Mouse (Mus musculus) megakaryocyte, embryonic 14.5 days (primary cell): ENCODE data around the gene Grm8. TPM values are rescaled to one million over a fixed set of nuclear protein-coding genes. Genes with fewer than 3 reads are reported as not detected.

ENCODE experiments used
- H3K27me3 ChIP-seq: replicated peaks from 2 replicates; pipeline ENCODE3; 2012; ENCODE audit warnings: inconsistent platforms
- H3K36me3 ChIP-seq: replicated peaks from 2 replicates; pipeline ENCODE3; 2012; ENCODE audit warnings: low read length, inconsistent platforms, mixed read lengths
- H3K4me1 ChIP-seq: 2 replicates; pipeline ENCODE4 v1.6.1; 2012; ENCODE audit warnings: inconsistent platforms
- H3K4me3 ChIP-seq: replicated peaks from 2 replicates; pipeline ENCODE3; 2012; ENCODE audit warnings: moderate library complexity, mild to moderate bottlenecking, inconsistent platforms
- H3K9me3 ChIP-seq: 2 replicates; pipeline ENCODE4 v1.6.1; 2012; ENCODE audit warnings: inconsistent platforms
- FLI1 ChIP-seq: IDR thresholded peaks from 2 replicates; pipeline ENCODE4 v1.6.1; 2012; ENCODE audit warnings: low read length, inconsistent platforms, mixed read lengths
- GATA1 ChIP-seq: IDR thresholded peaks from 3 replicates; pipeline ENCODE4 v1.6.1; 2012; ENCODE audit warnings: mixed read lengths, low read length, inconsistent platforms, borderline replicate concordance
- polyA plus RNA-seq: library from polyadenylated mRNA; stranded (reverse); fragments of >175 nt; gene quantifications from 2 replicates; pipeline ENCODE4 v1.2.3, GENCODE M21; 2012; ENCODE audit warnings: low replicate concordance; ENCODE audit not compliant: insufficient read depth

Gene Grm8
- polyA plus RNA-seq, 1 experiment = 0.02 TPM

DNA sequence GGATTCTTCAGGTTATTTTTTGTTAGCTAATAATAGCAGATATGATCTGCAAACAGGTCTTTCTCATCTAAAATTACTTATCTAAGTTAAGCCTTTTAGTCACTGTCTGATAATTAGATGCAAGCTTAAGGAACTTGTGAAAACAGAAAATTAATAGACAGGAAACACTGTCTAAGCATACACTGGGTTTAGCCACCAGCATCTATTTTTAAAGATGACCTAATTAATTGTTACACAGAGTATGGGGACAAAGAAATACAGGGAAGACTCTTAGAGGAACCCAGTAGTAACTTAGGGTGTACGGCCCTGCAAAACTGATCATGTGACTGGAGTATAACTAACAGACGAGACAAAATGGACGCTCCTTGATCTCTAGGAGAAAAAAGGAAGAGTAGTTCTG, 92.6 kb downstream of the Grm8 start:
- Histone ChIP-seq H3K4me3 (no peak overlapping the region), H3K9me3 (peaks cover 3% of the 10 kb centered on the region), H3K36me3 (no peaks in the 10 kb centered on the region), H3K27me3 (no peaks in the 10 kb centered on the region), H3K4me1 (no peaks in the 10 kb centered on the region)
- TF ChIP-seq GATA1 (no peak), FLI1 (no peak)

DNA sequence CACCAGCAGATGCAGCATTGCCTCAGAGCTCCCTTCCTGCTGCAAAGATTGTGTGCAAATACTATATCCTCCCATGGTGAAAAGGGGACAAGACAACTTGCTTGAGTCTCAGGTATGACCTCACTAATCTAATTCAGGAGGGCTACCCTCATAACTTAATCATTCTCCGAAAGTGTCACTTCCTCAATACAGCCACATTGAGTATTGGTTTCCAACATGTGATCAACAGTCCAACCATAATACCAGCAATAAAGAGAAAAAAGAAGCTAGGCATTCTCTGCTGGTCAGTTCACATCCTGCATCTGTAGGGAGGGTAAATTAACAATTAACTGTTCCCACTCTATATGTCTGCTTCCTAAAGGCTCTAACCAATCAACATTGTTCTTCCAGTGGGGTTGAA, 94.2 kb downstream of the Grm8 start:
- Histone ChIP-seq H3K27me3 (no peaks in the 10 kb centered on the region), H3K9me3 (peaks cover 3% of the 10 kb centered on the region), H3K4me3 (no peak overlapping the region), H3K4me1 (no peaks in the 10 kb centered on the region), H3K36me3 (no peaks in the 10 kb centered on the region)
- TF ChIP-seq FLI1 = no peak
- no peak for TF ChIP-seq GATA1

DNA sequence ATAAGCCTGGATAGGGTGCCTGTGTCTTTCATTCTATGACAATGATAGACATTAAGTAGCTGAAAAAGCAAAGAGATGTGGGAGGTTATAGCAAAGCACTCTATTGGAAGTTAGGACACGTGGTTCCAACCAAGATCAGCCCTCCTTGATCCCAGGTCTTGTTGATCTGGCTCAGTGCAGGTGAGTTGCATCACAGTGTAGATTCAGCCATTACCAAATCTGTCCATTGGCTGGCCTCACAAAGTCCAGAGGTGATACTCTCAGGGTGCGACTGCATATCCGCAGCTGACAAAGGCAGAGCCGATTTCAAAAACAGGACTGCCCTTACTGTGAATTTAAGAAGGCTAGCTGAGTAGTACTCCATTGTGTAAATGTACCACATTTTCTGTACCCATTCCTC, 103.0 kb downstream of the Grm8 start:
- Histone ChIP-seq H3K36me3 (no peaks in the 10 kb centered on the region), H3K9me3 (no peaks in the 10 kb centered on the region), H3K4me3 (no peak overlapping the region), H3K4me1 (no peaks in the 10 kb centered on the region), H3K27me3 (no peaks in the 10 kb centered on the region)
- no peak for TF ChIP-seq FLI1
- no peak for TF ChIP-seq GATA1

DNA sequence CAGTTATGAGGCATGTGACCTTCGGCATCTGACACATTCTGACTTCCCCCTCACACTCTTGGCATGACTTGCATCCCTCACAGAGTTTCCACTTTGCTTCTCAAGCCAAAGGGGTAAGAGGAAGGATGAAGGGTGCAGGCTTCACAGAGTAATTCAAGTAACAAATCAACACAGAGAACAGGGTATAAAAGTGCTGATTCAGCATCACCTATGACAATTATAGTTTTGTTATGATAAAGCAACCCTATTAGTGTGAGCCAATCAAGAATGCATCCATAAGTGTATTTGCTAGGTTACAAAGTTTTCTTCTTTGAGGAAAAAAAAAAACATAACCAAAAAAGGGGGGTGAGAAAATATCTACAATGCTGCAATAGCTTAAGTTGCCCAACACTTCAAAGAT, 117.3 kb downstream of the Grm8 start:
- no peak for TF ChIP-seq GATA1
- no peak for TF ChIP-seq FLI1
- H3K27me3 ChIP-seq = no peaks in the 10 kb centered on the region
- no peaks in the 10 kb centered on the region for H3K36me3 ChIP-seq

DNA sequence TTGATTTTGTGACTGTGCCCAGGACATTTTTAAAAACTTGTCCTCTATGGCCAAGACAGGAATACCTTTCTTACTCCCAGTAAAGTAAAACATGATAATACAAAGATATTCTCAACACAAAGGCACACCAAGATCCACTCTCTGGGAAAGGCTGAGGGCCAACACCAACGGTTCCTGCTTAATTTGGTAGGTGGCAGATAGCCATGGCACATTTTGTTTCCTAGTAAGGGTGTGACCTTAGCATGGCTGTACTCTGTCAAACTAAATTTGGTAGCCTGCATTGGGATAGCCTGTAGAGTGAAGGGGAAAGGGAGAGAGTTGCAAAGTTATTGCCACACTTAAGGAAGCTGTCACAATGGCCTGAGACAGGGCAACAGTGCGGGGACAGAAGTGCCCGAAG, 128.0 kb downstream of the Grm8 start:
- no peaks in the 10 kb centered on the region for H3K4me1 ChIP-seq
- TF ChIP-seq FLI1 (no peak), GATA1 (no peak)
- no peaks in the 10 kb centered on the region for H3K27me3 ChIP-seq
- H3K36me3 ChIP-seq = no peaks in the 10 kb centered on the region
- H3K4me3 ChIP-seq = no peak overlapping the region
- no peaks in the 10 kb centered on the region for H3K9me3 ChIP-seq

More for the DNA sequence above, 117.3 kb downstream of the Grm8 start:
- H3K4me3 ChIP-seq = no peak overlapping the region
- H3K9me3 ChIP-seq = no peaks in the 10 kb centered on the region
- no peaks in the 10 kb centered on the region for H3K4me1 ChIP-seq

DNA sequence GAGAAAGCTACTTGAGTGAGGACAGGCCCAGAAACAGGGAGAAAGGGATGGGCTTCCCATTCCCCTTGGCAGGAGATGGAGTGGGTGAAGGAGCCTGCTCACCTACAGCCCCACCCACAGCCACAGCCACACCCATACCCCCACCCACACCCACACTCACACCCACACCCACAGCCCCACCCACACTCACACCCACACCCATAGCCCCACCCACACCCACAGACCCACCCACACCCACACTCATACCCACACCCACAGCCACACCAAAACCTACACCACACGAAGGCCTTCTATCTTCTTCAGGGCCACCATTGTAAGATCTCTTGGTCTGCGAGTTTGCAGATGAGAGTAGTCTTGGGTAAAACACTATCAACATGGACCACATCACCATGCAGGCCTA, 137.7 kb downstream of the Grm8 start:
- TF ChIP-seq FLI1 (no peak), GATA1 (no peak)
- Histone ChIP-seq H3K27me3 (no peaks in the 10 kb centered on the region), H3K9me3 (no peaks in the 10 kb centered on the region; the same call in 1 of the 2 replicates), H3K4me3 (no peak overlapping the region), H3K4me1 (no peaks in the 10 kb centered on the region), H3K36me3 (no peaks in the 10 kb centered on the region)

DNA sequence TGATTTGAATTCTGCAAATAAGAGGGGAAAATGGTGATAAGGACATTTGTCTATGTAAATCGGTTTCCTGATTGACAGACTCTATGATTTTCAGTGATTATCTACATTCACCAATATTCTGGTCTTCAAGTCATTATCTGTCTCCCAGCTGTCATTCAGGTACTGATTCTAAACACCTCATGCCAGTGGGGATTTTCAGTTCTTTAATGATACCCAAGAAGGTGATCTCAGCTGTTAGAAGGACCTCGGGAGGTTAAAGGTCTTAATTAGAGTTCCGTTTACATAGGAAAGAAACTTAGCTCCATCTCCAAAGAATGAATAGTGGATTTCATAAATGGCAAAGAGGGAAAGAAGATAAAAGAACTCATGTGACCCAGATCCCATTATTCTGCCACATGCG, 143.7 kb downstream of the Grm8 start:
- Histone ChIP-seq H3K4me3 (no peak overlapping the region), H3K27me3 (no peaks in the 10 kb centered on the region), H3K4me1 (no peaks in the 10 kb centered on the region), H3K9me3 (no peaks in the 10 kb centered on the region), H3K36me3 (no peaks in the 10 kb centered on the region)
- TF ChIP-seq GATA1 (no peak), FLI1 (no peak)

DNA sequence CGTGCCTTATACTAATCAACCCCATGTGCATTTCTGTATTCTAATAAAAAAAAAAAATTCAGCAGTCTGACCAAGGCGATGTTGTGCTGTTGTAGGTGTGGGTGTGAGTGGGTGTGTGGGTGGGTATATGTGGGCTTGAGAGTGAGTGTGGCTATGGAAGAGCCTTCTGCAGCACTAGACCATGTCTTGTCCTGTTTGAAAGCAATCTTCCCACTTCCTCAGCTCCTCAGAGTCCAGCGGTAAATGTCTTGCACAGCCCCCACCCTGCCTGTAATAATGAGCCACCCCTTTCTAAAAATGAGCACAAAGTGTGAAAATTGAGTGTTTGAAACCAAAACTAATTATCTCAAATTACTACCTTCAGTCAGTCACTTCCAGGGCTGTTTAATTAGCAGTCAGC, 152.4 kb downstream of the Grm8 start:
- Histone ChIP-seq H3K36me3 (no peaks in the 10 kb centered on the region), H3K4me1 (no peaks in the 10 kb centered on the region), H3K9me3 (no peaks in the 10 kb centered on the region), H3K27me3 (no peaks in the 10 kb centered on the region), H3K4me3 (no peak overlapping the region)
- TF ChIP-seq GATA1 = no peak
- no peak for TF ChIP-seq FLI1

DNA sequence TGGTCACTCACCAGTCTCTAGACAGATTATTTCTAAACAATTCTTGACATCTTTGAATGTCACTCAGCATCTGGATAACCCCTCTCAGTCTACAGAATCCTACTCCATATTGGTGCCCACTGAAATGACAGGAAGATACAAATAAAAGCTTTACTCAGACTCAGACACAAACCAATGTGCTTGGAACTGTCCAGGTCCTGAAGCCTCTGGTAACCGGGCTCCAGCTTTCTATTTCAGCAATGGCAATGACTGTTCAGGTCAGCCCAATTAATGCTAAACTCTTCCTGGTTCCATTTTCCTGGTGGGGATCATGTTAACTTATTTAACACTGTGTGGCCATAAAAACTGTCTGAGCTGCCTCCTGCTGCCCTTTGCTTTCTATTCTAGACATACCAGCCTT, 153.0 kb downstream of the Grm8 start:
- no peaks in the 10 kb centered on the region for H3K4me1 ChIP-seq
- no peaks in the 10 kb centered on the region for H3K36me3 ChIP-seq
- no peak overlapping the region for H3K4me3 ChIP-seq
- TF ChIP-seq GATA1 (no peak), FLI1 (no peak)
- no peaks in the 10 kb centered on the region for H3K27me3 ChIP-seq
- H3K9me3 ChIP-seq = no peaks in the 10 kb centered on the region

DNA sequence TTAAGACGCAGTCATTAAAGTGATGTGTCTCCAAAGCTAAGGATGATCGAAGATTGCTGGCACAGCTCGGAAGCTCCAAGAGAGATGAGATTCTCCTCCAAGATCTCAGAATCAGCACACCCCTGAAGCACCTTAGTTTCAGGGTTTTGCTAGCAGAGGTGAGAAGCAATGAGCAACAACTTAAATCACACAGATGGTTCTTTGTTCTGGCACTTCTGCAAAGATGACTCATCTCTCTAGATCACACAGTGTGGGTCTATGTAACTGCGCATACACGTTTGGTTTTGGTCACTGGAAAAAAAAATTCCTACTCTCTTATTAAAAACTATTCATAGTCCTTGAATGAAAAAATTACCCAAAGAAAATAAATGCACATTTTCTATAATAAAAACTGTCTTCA, 157.6 kb downstream of the Grm8 start:
- TF ChIP-seq FLI1 (no peak), GATA1 (no peak)
- H3K36me3 ChIP-seq = no peaks in the 10 kb centered on the region
- no peaks in the 10 kb centered on the region for H3K27me3 ChIP-seq
- H3K4me3 ChIP-seq = no peak overlapping the region
- no peaks in the 10 kb centered on the region for H3K4me1 ChIP-seq
- no peaks in the 10 kb centered on the region for H3K9me3 ChIP-seq

DNA sequence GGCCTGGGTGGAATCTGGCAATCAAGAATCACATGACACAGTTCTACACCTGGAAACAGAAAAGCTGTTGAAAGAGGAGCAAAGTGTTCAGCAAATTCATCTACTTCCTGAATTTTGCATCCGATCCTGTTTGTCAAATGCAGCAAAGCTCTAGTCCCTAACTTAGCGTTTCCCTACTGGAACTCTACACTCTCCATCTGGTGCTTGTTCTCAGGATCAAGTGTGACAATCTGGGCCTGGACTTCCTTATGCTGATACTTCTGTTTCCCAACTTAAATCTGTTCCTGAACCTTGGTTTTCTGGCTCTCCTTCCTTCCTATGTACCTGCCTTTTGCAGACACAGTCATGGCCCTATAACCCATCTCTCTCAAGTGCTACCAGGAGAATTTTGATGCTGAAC, 166.1 kb downstream of the Grm8 start:
- Histone ChIP-seq H3K36me3 (no peaks in the 10 kb centered on the region), H3K27me3 (no peaks in the 10 kb centered on the region), H3K9me3 (no peaks in the 10 kb centered on the region), H3K4me1 (no peaks in the 10 kb centered on the region), H3K4me3 (no peak overlapping the region)
- TF ChIP-seq GATA1 = no peak
- no peak for TF ChIP-seq FLI1
